Mouse (Mus musculus) cortical plate, adult 2 months (tissue): ENCODE results near the gene Selp.

ENCODE experiments used
- CTCF ChIP-seq: fragments of 200-500 bp; IDR thresholded peaks from 2 replicates; pipeline ENCODE4 v1.5.1; 2011; ENCODE audit warnings: mild to moderate bottlenecking, control low read depth, low read length; ENCODE audit not compliant: insufficient read depth; ENCODE audit errors: extremely low read depth
- POLR2A ChIP-seq: fragments of 200-500 bp; IDR thresholded peaks from 2 replicates; pipeline ENCODE4 v1.6.1; 2011; ENCODE audit warnings: mild to moderate bottlenecking, low read length, control low read depth; ENCODE audit not compliant: insufficient read depth; ENCODE audit errors: extremely low read depth

DNA sequence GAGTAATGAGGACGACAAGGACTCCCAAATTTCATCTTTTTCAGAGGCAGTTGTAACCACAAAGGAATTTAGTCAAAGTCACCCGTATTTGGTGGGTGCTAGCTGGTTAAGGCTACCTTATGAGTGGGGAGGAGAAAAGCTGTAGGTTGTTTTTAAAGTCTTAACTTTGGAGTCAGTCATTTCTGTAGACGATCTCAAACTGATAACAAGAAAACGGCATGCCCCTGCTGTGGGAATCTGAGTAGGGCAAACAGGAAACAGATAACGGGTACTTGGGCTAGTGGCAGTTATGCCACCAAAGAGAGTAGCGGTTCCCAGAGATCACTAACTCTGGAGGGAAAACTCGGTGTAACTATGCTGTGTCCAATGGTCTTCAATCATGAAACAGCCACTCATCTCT is 41.3 kb upstream of the Selp start:
- TF ChIP-seq CTCF (no peak), POLR2A (no peak)
